Mouse (Mus musculus): ENCODE results near the gene Cenpp. TPM values are rescaled to one million over a fixed set of nuclear protein-coding genes. Genes with fewer than 3 reads are reported as not detected.
A peak's percentile ranks its signal among the peaks of the same experiment; 100 is the strongest.

Cenpp gene
- polyA plus RNA-seq, 1 experiment from 2014 or later: 19.9 TPM

DNA sequence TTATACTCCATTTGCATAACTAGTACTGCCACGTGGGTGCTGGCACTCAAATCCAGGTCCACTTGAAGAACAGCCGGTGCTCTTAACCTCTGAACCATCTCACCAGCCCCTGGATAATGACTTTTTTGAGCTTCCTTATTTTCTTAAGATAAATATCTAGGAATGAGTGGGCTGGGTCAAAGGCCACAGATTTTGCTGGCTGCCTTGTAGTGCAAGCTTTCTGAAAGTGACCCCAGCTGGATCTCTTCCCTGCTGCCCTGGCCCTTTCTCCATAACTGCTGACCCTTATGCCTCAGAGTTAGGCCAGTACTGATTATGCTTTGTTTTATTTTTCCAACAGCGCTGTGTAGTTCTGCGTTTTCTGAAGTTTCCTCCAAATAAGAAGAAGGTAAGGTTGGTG, 222.1 kb downstream of the Cenpp start:
- H3K27me3 ChIP-seq (replicated peaks; ENCODE audit: control insufficient read depth, insufficient read depth, low read length): no peaks in the 10 kb centered on the region
- H3K4me3 ChIP-seq (ENCODE audit: low read length): no peak overlapping the region
- no peak for ATAC-seq
- H3K9ac ChIP-seq (ENCODE audit: low read depth, low read length): no peak overlapping the region
- no peak overlapping the region for H3K4me2 ChIP-seq (ENCODE audit: low read depth, low read length)
- H3K27ac ChIP-seq (ENCODE audit: low read length): no peak overlapping the region
- H3K9me3 ChIP-seq (ENCODE audit: control insufficient read depth, low read length): no peaks in the 10 kb centered on the region
- no peaks in the 10 kb centered on the region for H3K36me3 ChIP-seq (ENCODE audit: control insufficient read depth, insufficient read depth, low read length)
- WGBS: 54% methylated on average over 4 of the region's 4 CpGs
- H3K4me1 ChIP-seq (ENCODE audit: control insufficient read depth, insufficient read depth, low read length): 0 out of 2 replicates have a peak, but pooled peaks cover 4% of the 10 kb centered on the region

DNA sequence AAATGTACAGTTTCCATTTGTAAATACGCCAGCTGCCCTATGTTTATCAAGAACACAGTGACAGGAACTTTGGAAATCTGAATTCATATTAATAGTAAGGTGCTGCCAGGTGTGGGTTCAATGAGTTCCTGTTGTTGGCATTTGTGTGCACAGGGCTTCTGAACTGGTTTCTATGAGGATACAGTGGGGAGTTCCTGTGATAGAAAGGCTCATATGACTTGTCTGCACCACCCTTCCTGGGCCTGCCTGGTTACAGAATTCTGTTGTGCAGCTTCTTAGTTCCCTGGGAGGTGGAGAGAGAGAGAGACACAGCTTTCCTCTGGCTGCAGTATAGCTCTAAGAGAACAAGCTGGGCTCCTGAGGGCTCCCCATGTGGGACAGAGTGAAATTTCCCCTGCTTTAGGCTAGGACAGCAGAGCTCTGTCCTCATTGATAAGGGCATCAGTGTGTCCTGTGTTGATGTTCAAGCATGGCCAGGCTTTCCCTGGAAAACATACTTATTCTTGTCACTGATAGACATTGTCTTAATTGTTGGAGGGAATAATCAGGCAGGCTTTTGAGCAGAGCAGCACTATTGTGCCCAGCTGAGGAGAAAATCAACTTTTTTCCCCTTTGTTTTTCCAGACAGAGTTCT, 224.4 kb downstream of the Cenpp start:
- no peaks in the 10 kb centered on the region for H3K9me3 ChIP-seq (ENCODE audit: control insufficient read depth, low read length)
- ATAC-seq: no peak
- no peaks in the 10 kb centered on the region for H3K27me3 ChIP-seq (replicated peaks; ENCODE audit: control insufficient read depth, insufficient read depth, low read length)
- H3K36me3 ChIP-seq (ENCODE audit: control insufficient read depth, insufficient read depth, low read length): no peaks in the 10 kb centered on the region
- no peak overlapping the region for H3K4me2 ChIP-seq (ENCODE audit: low read depth, low read length)
- no peak overlapping the region for H3K27ac ChIP-seq (ENCODE audit: low read length)
- H3K4me3 ChIP-seq (ENCODE audit: low read length): no peak overlapping the region
- H3K9ac ChIP-seq (ENCODE audit: low read depth, low read length): no peak overlapping the region
- H3K4me1 ChIP-seq (ENCODE audit: control insufficient read depth, insufficient read depth, low read length): 0 out of 2 replicates have a peak, but pooled peaks cover 4% of the 10 kb centered on the region
- 86% methylated on average over 1 of the region's 1 CpGs for WGBS

DNA sequence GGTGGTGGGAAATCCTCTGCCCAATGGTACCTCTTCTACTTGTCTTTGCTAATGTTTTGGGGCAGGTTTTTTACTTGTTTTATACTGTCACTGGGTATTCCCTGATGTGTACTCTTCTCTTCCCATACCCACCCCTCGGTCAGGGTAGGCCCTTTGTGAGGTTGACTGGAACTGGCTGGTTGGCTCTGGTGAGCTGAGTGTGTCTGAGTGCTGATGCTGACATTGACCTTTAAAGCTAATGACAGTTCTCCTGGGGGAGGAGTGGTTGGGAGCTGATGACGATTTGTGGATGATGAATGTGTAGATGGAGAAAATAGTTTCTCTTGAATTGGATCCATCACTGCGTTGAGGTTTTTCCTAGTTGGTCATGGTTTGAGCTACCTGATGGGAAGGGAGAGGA, 225.8 kb downstream of the Cenpp start:
- Histone ChIP-seq H3K9me3 (ENCODE audit: control insufficient read depth, low read length) (no peaks in the 10 kb centered on the region), H3K4me2 (ENCODE audit: low read depth, low read length) (no peak overlapping the region), H3K4me3 (ENCODE audit: low read length) (no peak overlapping the region), H3K9ac (ENCODE audit: low read depth, low read length) (no peak overlapping the region), H3K36me3 (ENCODE audit: control insufficient read depth, insufficient read depth, low read length) (no peaks in the 10 kb centered on the region), H3K27ac (ENCODE audit: low read length) (no peak overlapping the region), H3K27me3 (replicated peaks; ENCODE audit: control insufficient read depth, insufficient read depth, low read length) (no peaks in the 10 kb centered on the region), H3K4me1 (ENCODE audit: control insufficient read depth, insufficient read depth, low read length) (peaks cover 18% of the 10 kb centered on the region)
- ATAC-seq: no peak
- 90% methylated on average over 3 of the region's 3 CpGs for WGBS

DNA sequence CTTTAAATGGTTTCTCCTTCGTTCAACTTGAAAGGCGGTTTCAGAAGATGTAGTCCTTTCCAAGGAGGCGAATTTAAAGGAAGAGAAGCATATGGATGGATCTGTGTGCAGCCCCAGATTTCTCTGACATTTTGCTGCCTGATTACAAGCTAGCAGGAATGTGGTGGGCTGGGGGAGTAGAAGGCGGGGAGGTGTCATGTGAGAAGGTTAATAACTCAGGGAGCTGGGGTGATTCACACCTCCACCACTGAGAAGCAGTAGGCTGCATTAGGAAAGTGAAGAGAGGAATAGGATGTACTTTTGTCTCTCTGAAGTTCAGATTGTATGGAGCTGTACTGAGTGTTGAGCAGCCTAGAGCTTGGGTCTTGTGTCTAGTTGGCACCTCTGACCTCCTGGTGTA, 230.6 kb downstream of the Cenpp start:
- no peaks in the 10 kb centered on the region for H3K9me3 ChIP-seq (ENCODE audit: control insufficient read depth, low read length)
- H3K27me3 ChIP-seq (replicated peaks; ENCODE audit: control insufficient read depth, insufficient read depth, low read length): no peaks in the 10 kb centered on the region
- ATAC-seq: no peak
- H3K4me1 ChIP-seq (ENCODE audit: control insufficient read depth, insufficient read depth, low read length): peaks cover 15% of the 10 kb centered on the region
- H3K4me3 ChIP-seq (ENCODE audit: low read length): peak overlapping the region; percentile 93
- peak overlapping the region; percentile 85 for H3K9ac ChIP-seq (ENCODE audit: low read depth, low read length)
- peak overlapping the region; percentile 91 for H3K4me2 ChIP-seq (ENCODE audit: low read depth, low read length)
- 23% methylated on average over 4 of the region's 4 CpGs for WGBS
- no peaks in the 10 kb centered on the region for H3K36me3 ChIP-seq (ENCODE audit: control insufficient read depth, insufficient read depth, low read length)
- no peak overlapping the region for H3K27ac ChIP-seq (ENCODE audit: low read length)

DNA sequence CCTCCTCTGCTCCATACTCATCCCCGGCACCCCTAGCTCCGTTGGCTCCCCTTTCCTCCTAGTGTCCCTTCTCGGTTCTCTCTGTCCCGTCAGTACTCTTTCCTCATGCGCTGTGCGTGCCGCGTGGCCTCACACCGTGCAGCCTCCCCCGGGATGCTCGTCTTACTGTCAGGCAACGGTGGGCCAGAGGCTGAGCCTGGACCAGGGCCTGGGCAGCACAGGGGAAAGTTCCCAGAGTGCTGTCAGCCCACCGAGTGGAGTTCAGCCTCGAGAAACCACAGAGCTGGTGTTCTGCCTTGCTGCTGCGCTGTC, 231.0 kb downstream of the Cenpp start:
- no peaks in the 10 kb centered on the region for H3K9me3 ChIP-seq (ENCODE audit: control insufficient read depth, low read length)
- H3K4me1 ChIP-seq (ENCODE audit: control insufficient read depth, insufficient read depth, low read length): peaks cover 15% of the 10 kb centered on the region
- WGBS: 0% methylated on average over 15 of the region's 15 CpGs
- H3K27me3 ChIP-seq (replicated peaks; ENCODE audit: control insufficient read depth, insufficient read depth, low read length): no peaks in the 10 kb centered on the region
- H3K9ac ChIP-seq (ENCODE audit: low read depth, low read length): peak overlapping the region; percentile 85
- H3K27ac ChIP-seq (ENCODE audit: low read length): peak overlapping the region; percentile 80
- ATAC-seq: no peak
- H3K36me3 ChIP-seq (ENCODE audit: control insufficient read depth, insufficient read depth, low read length): no peaks in the 10 kb centered on the region
- peak overlapping the region; percentile 91 for H3K4me2 ChIP-seq (ENCODE audit: low read depth, low read length)
- peak overlapping the region; percentile 93 for H3K4me3 ChIP-seq (ENCODE audit: low read length)

DNA sequence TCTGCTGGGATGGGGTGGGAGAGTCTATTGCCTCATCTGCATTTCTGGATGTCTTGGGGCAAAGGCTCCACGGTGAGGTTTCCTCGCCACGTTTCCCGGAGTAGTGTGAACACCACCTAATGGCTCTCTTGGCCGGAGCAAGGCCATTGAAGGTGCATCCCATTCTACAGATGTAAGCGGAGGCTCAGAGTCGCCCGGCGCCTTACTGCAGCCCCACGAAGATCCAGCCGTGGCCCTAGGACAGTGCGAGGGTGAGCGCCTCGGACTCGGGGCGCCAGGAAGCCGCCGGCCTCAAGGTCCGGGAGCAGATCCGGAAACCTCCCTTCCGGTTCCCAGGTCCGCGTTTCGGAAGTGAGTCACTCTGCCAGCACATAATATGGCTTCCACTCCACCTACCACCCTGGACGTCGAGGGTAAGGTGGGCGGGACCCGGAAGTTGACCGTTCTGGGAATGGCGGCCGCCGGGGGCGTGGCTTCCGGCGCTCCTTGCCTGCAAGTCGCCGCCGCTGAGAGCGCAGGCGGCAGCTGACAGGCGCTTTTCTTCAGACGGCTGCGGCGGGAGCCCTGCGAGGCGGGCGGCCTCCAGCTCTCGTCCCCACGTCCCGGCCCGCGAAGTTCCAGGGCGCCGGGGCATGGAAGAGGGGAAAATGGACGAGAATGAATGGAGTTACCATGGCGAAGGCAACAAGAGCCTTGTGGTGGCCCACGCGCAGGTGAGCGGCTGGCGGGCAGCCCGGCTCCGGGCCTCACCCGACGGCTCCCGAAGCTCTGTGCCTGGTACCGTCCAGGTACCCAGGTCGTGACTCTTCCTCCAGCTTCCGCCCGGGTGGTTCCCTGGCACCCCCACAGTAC, 231.6 kb downstream of the Cenpp start, which contains the start of gene Ippk:
TSS of gene Ippk (plus strand) at position 496 of the 852 bp plus-strand sequence.
- Histone ChIP-seq H3K9me3 (ENCODE audit: control insufficient read depth, low read length) (no peaks in the 10 kb centered on the region), H3K27me3 (replicated peaks; ENCODE audit: control insufficient read depth, insufficient read depth, low read length) (no peaks in the 10 kb centered on the region), H3K9ac (ENCODE audit: low read depth, low read length) (peak within 1 kb of the TSS; percentile 90), H3K4me1 (ENCODE audit: control insufficient read depth, insufficient read depth, low read length) (peaks cover 19% of the 10 kb centered on the region), H3K4me3 (ENCODE audit: low read length) (peak within 1 kb of the TSS; percentile 93), H3K4me2 (ENCODE audit: low read depth, low read length) (peak within 1 kb of the TSS; percentile 91), H3K36me3 (ENCODE audit: control insufficient read depth, insufficient read depth, low read length) (no peaks in the 10 kb centered on the region), H3K27ac (ENCODE audit: low read length) (peak within 1 kb of the TSS; percentile 88)
- WGBS: under 1% methylated on average over 68 of the region's 69 CpGs
- peak; percentile 98 for ATAC-seq

Other genes starting within 250 kb of the Cenpp start
- gene Ippk, start 231.5 kb downstream of the Cenpp start, polyA plus RNA-seq (2015; fragmentation: Nextera tagmentation; extraction: Ambion mirVana): 18.0 and 19.9 TPM in 2 replicates
- gene Tes3-ps, start 159.5 kb downstream of the Cenpp start, polyA plus RNA-seq (2015; fragmentation: Nextera tagmentation; extraction: Ambion mirVana): 0.56 and 0.67 TPM in 2 replicates
- gene Ecm2, start 148.0 kb downstream of the Cenpp start, polyA plus RNA-seq (2015; fragmentation: Nextera tagmentation; extraction: Ambion mirVana): 0.62 and 0.82 TPM in 2 replicates
- gene Aspn, start 108.3 kb downstream of the Cenpp start, polyA plus RNA-seq (2015; fragmentation: Nextera tagmentation; extraction: Ambion mirVana): 25.7 and 27.1 TPM in 2 replicates
- gene Omd, start 70.3 kb downstream of the Cenpp start, polyA plus RNA-seq (2015; fragmentation: Nextera tagmentation; extraction: Ambion mirVana): 0.69 and 1.0 TPM in 2 replicates
- gene Ogn, start 44.7 kb downstream of the Cenpp start, polyA plus RNA-seq (2015; fragmentation: Nextera tagmentation; extraction: Ambion mirVana): 58.7 and 60.5 TPM in 2 replicates
- gene Nol8, start 293 bp upstream of the Cenpp start, polyA plus RNA-seq (2015; fragmentation: Nextera tagmentation; extraction: Ambion mirVana): 12.3 and 13.4 TPM in 2 replicates
- 79.7 and 82.2 TPM in 2 replicates for gene Iars, start 29.3 kb upstream of the Cenpp start, polyA plus RNA-seq (2015; fragmentation: Nextera tagmentation; extraction: Ambion mirVana)
- not detected in 2 replicates for gene Gm30302, start 146.2 kb upstream of the Cenpp start, polyA plus RNA-seq (2015; fragmentation: Nextera tagmentation; extraction: Ambion mirVana)

Measured in intestine, embryonic 16.5 days (tissue).